8 mouse cellular contexts compared by ENCODE assay signal in the genomic region with DNA sequence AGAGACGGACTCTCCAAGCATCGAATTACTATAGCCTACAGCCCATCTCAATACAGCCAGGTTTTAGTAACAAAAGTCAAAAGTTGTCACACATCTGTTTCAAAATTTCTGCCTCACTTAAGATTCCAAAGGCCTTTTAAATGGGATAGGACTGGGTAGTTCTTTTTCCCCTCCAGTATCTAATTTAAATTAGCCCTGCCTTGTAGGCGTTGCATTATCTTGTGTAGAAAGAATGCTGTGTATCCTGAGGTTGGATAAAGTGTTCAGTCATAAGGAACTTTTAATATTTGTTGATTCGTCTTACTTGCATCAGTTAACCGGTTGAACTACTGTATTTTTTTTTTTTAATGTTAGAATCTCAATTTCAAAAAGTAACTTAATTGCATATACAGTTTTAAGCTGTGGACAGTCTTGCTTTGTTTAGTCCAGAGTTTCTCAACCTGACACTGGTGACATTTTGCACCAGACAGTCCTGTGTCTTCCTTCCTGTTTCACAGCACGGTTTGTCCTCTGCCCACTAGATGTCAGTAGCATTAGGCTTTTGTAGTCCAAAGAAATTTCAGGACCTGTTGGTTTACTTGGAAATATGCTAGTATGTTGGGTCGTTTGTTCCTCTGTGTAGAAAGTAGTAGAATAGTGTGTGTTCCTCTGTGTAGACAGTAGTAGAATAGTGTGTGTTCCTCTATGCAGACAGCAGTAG. TPM values are rescaled to one million over a fixed set of nuclear protein-coding genes. Genes with fewer than 3 reads are reported as not detected.
A peak's percentile ranks its signal among the peaks of the same experiment; 100 is the strongest.
DNase-seq lines count a peak whose midpoint lies in the region; ATAC-seq and TF ChIP-seq lines count a peak whose summit lies in the region.

No protein-coding gene starts in this region.

- peaks cover 4% of the 10 kb centered on the region; the same call in 1 of the 2 replicates for H3K36me3 ChIP-seq in neural tube, embryonic 11.5 days (ENCODE audit: control insufficient read depth, insufficient read depth, low read length)
- H3K36me3 ChIP-seq in erythroblast, embryonic 14.5 days (ENCODE audit: control insufficient read depth), result peaks cover 40% of the 10 kb centered on the region
- H3K36me3 ChIP-seq in hindbrain, embryonic 15.5 days, result peaks cover 24% of the 10 kb centered on the region
- H3K36me3 ChIP-seq in midbrain, postnatal 0 days (ENCODE audit: insufficient read depth, low read length), result peaks cover 5% of the 10 kb centered on the region; the same call in 1 of the 2 replicates

- TF ChIP-seq CTCF in bone marrow macrophage, adult 2 months (IDR thresholded peaks at IDR 0.05; ENCODE audit: low read depth, low read length), result no peak
- TF ChIP-seq CTCF in midbrain, postnatal 0 days (IDR thresholded peaks at IDR 0.05), result peak; percentile 87

- 32% methylated on average over 7 of the region's 7 CpGs for WGBS in neural tube, embryonic 11.5 days
- 21% methylated on average over 7 of the region's 7 CpGs for WGBS in hindbrain, embryonic 15.5 days
- WGBS in midbrain, postnatal 0 days, result 21% methylated on average over 7 of the region's 7 CpGs

- H3K4me1 ChIP-seq in neural tube, embryonic 11.5 days (ENCODE audit: control insufficient read depth, insufficient read depth, low read length), result no peaks in the 10 kb centered on the region; the same call in 1 of the 2 replicates
- no peaks in the 10 kb centered on the region for H3K4me1 ChIP-seq in bone marrow macrophage, adult 2 months (ENCODE audit: control insufficient read depth, insufficient read depth, low read length)
- H3K4me1 ChIP-seq in erythroblast, embryonic 14.5 days (ENCODE audit: control insufficient read depth), result peaks cover 24% of the 10 kb centered on the region
- peaks cover 17% of the 10 kb centered on the region for H3K4me1 ChIP-seq in hindbrain, embryonic 15.5 days (replicated peaks)
- H3K4me1 ChIP-seq in midbrain, postnatal 0 days (ENCODE audit: insufficient read depth, low read length), result no peaks in the 10 kb centered on the region

- H3K9me3 ChIP-seq in neural tube, embryonic 11.5 days (ENCODE audit: control insufficient read depth, low read length), result no peaks in the 10 kb centered on the region
- H3K9me3 ChIP-seq in erythroblast, embryonic 14.5 days (ENCODE audit: control insufficient read depth, low read length), result no peaks in the 10 kb centered on the region
- no peaks in the 10 kb centered on the region for H3K9me3 ChIP-seq in hindbrain, embryonic 15.5 days
- no peaks in the 10 kb centered on the region for H3K9me3 ChIP-seq in midbrain, postnatal 0 days (ENCODE audit: low read length)

- H3K27me3 ChIP-seq in neural tube, embryonic 11.5 days (ENCODE audit: control insufficient read depth, insufficient read depth, low read length), result no peaks in the 10 kb centered on the region
- no peaks in the 10 kb centered on the region for H3K27me3 ChIP-seq in erythroblast, embryonic 14.5 days (ENCODE audit: control insufficient read depth)
- no peaks in the 10 kb centered on the region for H3K27me3 ChIP-seq in hindbrain, embryonic 15.5 days
- H3K27me3 ChIP-seq in midbrain, postnatal 0 days (ENCODE audit: insufficient read depth, low read length), result no peaks in the 10 kb centered on the region

- H3K4me2 ChIP-seq in neural tube, embryonic 11.5 days (ENCODE audit: low read depth), result peak overlapping the region; percentile 61
- H3K4me2 ChIP-seq in hindbrain, embryonic 15.5 days, result peak overlapping the region; percentile 77
- peak overlapping the region; percentile 76 for H3K4me2 ChIP-seq in midbrain, postnatal 0 days (ENCODE audit: low read depth, low read length, poor library complexity, severe bottlenecking)

- H3K9ac ChIP-seq in neural tube, embryonic 11.5 days (ENCODE audit: low read length), result peak overlapping the region; percentile 85
- peak overlapping the region; percentile 81 for H3K9ac ChIP-seq in hindbrain, embryonic 15.5 days
- H3K9ac ChIP-seq in midbrain, postnatal 0 days (replicated peaks; ENCODE audit: low read length, poor library complexity, severe bottlenecking), result peak overlapping the region; percentile 96

- ATAC-seq in neural tube, embryonic 11.5 days (ENCODE audit: insufficient read depth, low FRiP score, low TSS enrichment), result no peak
- ATAC-seq in hindbrain, embryonic 15.5 days (ENCODE audit: low FRiP score, low read depth), result 0 out of 2 replicates have a peak, but pooled peaks have one; percentile 3
- ATAC-seq in midbrain, postnatal 0 days (ENCODE audit: low FRiP score), result no peak

- no peak overlapping the region for H3K27ac ChIP-seq in neural tube, embryonic 11.5 days (ENCODE audit: low read depth, low read length)
- H3K27ac ChIP-seq in bone marrow macrophage, adult 2 months (ENCODE audit: insufficient read depth, low read depth, low read length), result peak overlapping the region; percentile 65
- peak overlapping the region; percentile 87; the same call in 1 of the 2 replicates for H3K27ac ChIP-seq in hindbrain, embryonic 15.5 days (replicated peaks)
- peak overlapping the region; percentile 83 for H3K27ac ChIP-seq in midbrain, postnatal 0 days (ENCODE audit: low read depth, low read length)

- peak overlapping the region; percentile 80 for H3K4me3 ChIP-seq in neural tube, embryonic 11.5 days (ENCODE audit: low read depth, low read length)
- H3K4me3 ChIP-seq in bone marrow macrophage, adult 2 months (ENCODE audit: insufficient read depth, low read length), result peak overlapping the region; percentile 89
- peak overlapping the region; percentile 72 for H3K4me3 ChIP-seq in erythroblast, embryonic 14.5 days (replicated peaks)
- peak overlapping the region; percentile 64 for H3K4me3 ChIP-seq in hindbrain, embryonic 15.5 days
- H3K4me3 ChIP-seq in midbrain, postnatal 0 days (ENCODE audit: low read depth, low read length), result peak overlapping the region; percentile 87

- DNase-seq in neural tube, embryonic 11.5 days (ENCODE audit: low spot score), result peak; percentile 26
- no peak for DNase-seq in neural tube, embryonic 10.5 days (ENCODE audit: extremely low spot score, low spot score)
- peak; percentile 36 for DNase-seq in liver
- peak; percentile 71 for DNase-seq in midbrain, postnatal 0 days (ENCODE audit: low spot score)
- DNase-seq in yolk sac, embryonic 10.5 days (ENCODE audit: low spot score), result no peak

- TF ChIP-seq POLR2A in bone marrow macrophage, adult 2 months (IDR thresholded peaks at IDR 0.05; ENCODE audit: borderline replicate concordance, low read depth, low read length), result no peak

RNA-seq across cellular contexts. Expression of a gene that starts 0.8 kb away (rescaled TPM):
- 22.5 and 22.7 TPM in 2 replicates for polyA plus RNA-seq in neural tube, embryonic 11.5 days (2014; fragmentation: Nextera tagmentation; extraction: Ambion mirVana)
- polyA plus RNA-seq in bone marrow macrophage, adult 2 months (2012; ENCODE audit: insufficient read depth, insufficient read length, missing spikeins), result 14.3 and 15.3 TPM in 2 replicates
- polyA plus RNA-seq in erythroblast, embryonic 14.5 days (2012), result 0.05 TPM in 2 replicates
- polyA plus RNA-seq in hindbrain, embryonic 15.5 days (2015; fragmentation: Nextera tagmentation; extraction: Ambion mirVana), result 24.2 and 25.9 TPM in 2 replicates
- 26.5 and 28.1 TPM in 2 replicates for total RNA-seq in midbrain, postnatal 0 days (2014; rRNA removed)
- 21.3 and 21.5 TPM in 2 replicates for polyA plus RNA-seq in midbrain, postnatal 0 days (2015; fragmentation: Nextera tagmentation; extraction: Ambion mirVana)

RNA-seq across cellular contexts. Expression of a gene that starts 32.3 kb away (rescaled TPM):
- polyA plus RNA-seq in neural tube, embryonic 11.5 days (2014; fragmentation: Nextera tagmentation; extraction: Ambion mirVana), result 14.8 and 16.6 TPM in 2 replicates
- polyA plus RNA-seq in bone marrow macrophage, adult 2 months (2012; ENCODE audit: insufficient read depth, insufficient read length, missing spikeins), result 34.9 and 39.0 TPM in 2 replicates
- 0.32 and 0.47 TPM in 2 replicates for polyA plus RNA-seq in erythroblast, embryonic 14.5 days (2012)
- 5.1 and 5.2 TPM in 2 replicates for polyA plus RNA-seq in hindbrain, embryonic 15.5 days (2015; fragmentation: Nextera tagmentation; extraction: Ambion mirVana)
- total RNA-seq in midbrain, postnatal 0 days (2014; rRNA removed), result 4.4 and 5.4 TPM in 2 replicates
- 2.3 TPM in 2 replicates for polyA plus RNA-seq in midbrain, postnatal 0 days (2015; fragmentation: Nextera tagmentation; extraction: Ambion mirVana)

Comparison
In these comparisons a context has a peak if more than half of its experiments do, and no peak if none do; other contexts are left out.
1. DNase-seq: peak in neural tube, embryonic 11.5 days (single experiment), liver (single experiment) and midbrain, postnatal 0 days (single experiment); none in neural tube, embryonic 10.5 days (single experiment) and yolk sac, embryonic 10.5 days (single experiment).
2. RNA of a gene that starts 0.8 kb away (polyA plus RNA-seq): 24.2 to 25.9 TPM in hindbrain, embryonic 15.5 days, 22.5 to 22.7 TPM in neural tube, embryonic 11.5 days, 21.3 to 21.5 TPM in midbrain, postnatal 0 days and 14.3 to 15.3 TPM in bone marrow macrophage, adult 2 months; 0.05 TPM in erythroblast, embryonic 14.5 days; every median in the first group is over 10 times any median in the second.
3. Peak in every context shown above with its lines, with median percentiles within 50 percentile points of each other: H3K4me2 ChIP-seq, H3K4me3 ChIP-seq and H3K9ac ChIP-seq.